Mouse (Mus musculus): ENCODE measurements at regions not wholly inside any gene's neighbourhood (a gene's known extent, or its start where the extent isn't known, plus 50 kb on each side); places are given as distances from the start of the nearest gene placed in this dataset.
A peak's percentile ranks its signal among the peaks of the same experiment; 100 is the strongest.

- intact Hi-C loops (cut with DNase I), result no loop called here
- DNase-seq, result no peak
Measured at GRCm38 (mm10) chr11:114233636-114234541, 167.0 kb upstream of the Sdk2 start.

GRCm38 (mm10) chr11:114231841-114232240 is 165.0 kb upstream of the Sdk2 start:
- intact Hi-C loops (cut with DNase I), result no loop called here
- DNase-seq, result peak; percentile 45 to 53

- DNase-seq, result peak; percentile 44 to 47
- intact Hi-C loops (cut with DNase I), result no loop called here
Measured at GRCm38 (mm10) chr11:114229763-114230162, 162.9 kb upstream of the Sdk2 start.

- no peak for DNase-seq
- intact Hi-C loops (cut with DNase I), result no loop called here
Measured at GRCm38 (mm10) chr11:114229196-114229595, 162.3 kb upstream of the Sdk2 start.

GRCm38 (mm10) chr11:114226553-114226952 is 159.7 kb upstream of the Sdk2 start:
- no peak for DNase-seq
- intact Hi-C loops (cut with DNase I), result no loop called here

- intact Hi-C loops (cut with DNase I), result no loop called here
- DNase-seq, result no peak
Measured at GRCm38 (mm10) chr11:114224706-114225105, 157.9 kb upstream of the Sdk2 start.

GRCm38 (mm10) chr11:114223061-114223460 is 156.2 kb upstream of the Sdk2 start:
- no peak for DNase-seq
- intact Hi-C loops (cut with DNase I), result no loop called here

- intact Hi-C loops (cut with DNase I), result no loop called here
- no peak for DNase-seq
Measured at GRCm38 (mm10) chr11:114220466-114220865, 153.6 kb upstream of the Sdk2 start.

GRCm38 (mm10) chr11:114218732-114219506 is 152.1 kb upstream of the Sdk2 start:
- DNase-seq, result peak in 1 of 2 experiments; percentile 31
- intact Hi-C loops (cut with DNase I), result no loop called here

GRCm38 (mm10) chr11:114217245-114217757 is 150.5 kb upstream of the Sdk2 start:
- DNase-seq, result no peak
- intact Hi-C loops (cut with DNase I), result no loop called here

GRCm38 (mm10) chr11:114216493-114216892 is 149.6 kb upstream of the Sdk2 start:
- intact Hi-C loops (cut with DNase I), result no loop called here

GRCm38 (mm10) chr11:114215256-114215655 is 148.4 kb upstream of the Sdk2 start:
- no peak for DNase-seq
- intact Hi-C loops (cut with DNase I), result no loop called here

More at GRCm38 (mm10) chr11:114216493-114216892, 149.6 kb upstream of the Sdk2 start:
- DNase-seq, result no peak

- intact Hi-C loops (cut with DNase I), result no loop called here
- no peak for DNase-seq
Measured at GRCm38 (mm10) chr11:114212136-114212535, 145.3 kb upstream of the Sdk2 start.

GRCm38 (mm10) chr11:114205192-114205591 is 138.3 kb upstream of the Sdk2 start:
- intact Hi-C loops (cut with DNase I), result loop anchor here (5.0 kb wide), 2 partner anchors 77 to 257 kb away; no protein-coding TSS in a partner anchor
- DNase-seq, result peak; percentile 57 to 66

- DNase-seq, result peak in 1 of 2 experiments; percentile 26
- intact Hi-C loops (cut with DNase I), result no loop called here
Measured at GRCm38 (mm10) chr11:114203416-114203815, 136.6 kb upstream of the Sdk2 start.

GRCm38 (mm10) chr11:114202486-114202885 is 135.6 kb upstream of the Sdk2 start:
- intact Hi-C loops (cut with DNase I), result no loop called here

GRCm38 (mm10) chr11:114199081-114199586 is 132.3 kb upstream of the Sdk2 start:
- no peak for DNase-seq
- intact Hi-C loops (cut with DNase I), result no loop called here

More at GRCm38 (mm10) chr11:114202486-114202885, 135.6 kb upstream of the Sdk2 start:
- no peak for DNase-seq

- intact Hi-C loops (cut with DNase I), result no loop called here
- DNase-seq, result peak; percentile 94 to 97
Measured at GRCm38 (mm10) chr11:114198317-114199032, 131.6 kb upstream of the Sdk2 start.

- intact Hi-C loops (cut with DNase I), result no loop called here
- no peak for DNase-seq
Measured at GRCm38 (mm10) chr11:114195291-114195690, 128.4 kb upstream of the Sdk2 start.

- intact Hi-C loops (cut with DNase I), result no loop called here
Measured at GRCm38 (mm10) chr11:114194055-114194706, 127.3 kb upstream of the Sdk2 start.

More at GRCm38 (mm10) chr11:114194055-114194706, 127.3 kb upstream of the Sdk2 start:
- no peak for DNase-seq

All from heart, postnatal 14 days (tissue).